Mouse (Mus musculus) gastrocnemius, postnatal 4 days (tissue): Measurements from ENCODE around the gene Eps8l1. TPM values are rescaled to one million over a fixed set of nuclear protein-coding genes. Genes with fewer than 3 reads are reported as not detected.

Source experiments
- DNase-seq, 2 experiments: peaks; one replicate each; pipeline ENCODE4 v3.0.0; 2021 to 2022; ENCODE audit warnings: low spot score in 2 of 2, mixed read lengths in 2 of 2
- total RNA-seq, 2 experiments: library from RNA; stranded (reverse); gene quantifications; 2 replicates each; pipeline ENCODE4 v1.2.3; 2021

The Eps8l1 gene
- total RNA-seq, 2 experiments from 2014 or later, result 2.4 to 5.1 TPM

DNA sequence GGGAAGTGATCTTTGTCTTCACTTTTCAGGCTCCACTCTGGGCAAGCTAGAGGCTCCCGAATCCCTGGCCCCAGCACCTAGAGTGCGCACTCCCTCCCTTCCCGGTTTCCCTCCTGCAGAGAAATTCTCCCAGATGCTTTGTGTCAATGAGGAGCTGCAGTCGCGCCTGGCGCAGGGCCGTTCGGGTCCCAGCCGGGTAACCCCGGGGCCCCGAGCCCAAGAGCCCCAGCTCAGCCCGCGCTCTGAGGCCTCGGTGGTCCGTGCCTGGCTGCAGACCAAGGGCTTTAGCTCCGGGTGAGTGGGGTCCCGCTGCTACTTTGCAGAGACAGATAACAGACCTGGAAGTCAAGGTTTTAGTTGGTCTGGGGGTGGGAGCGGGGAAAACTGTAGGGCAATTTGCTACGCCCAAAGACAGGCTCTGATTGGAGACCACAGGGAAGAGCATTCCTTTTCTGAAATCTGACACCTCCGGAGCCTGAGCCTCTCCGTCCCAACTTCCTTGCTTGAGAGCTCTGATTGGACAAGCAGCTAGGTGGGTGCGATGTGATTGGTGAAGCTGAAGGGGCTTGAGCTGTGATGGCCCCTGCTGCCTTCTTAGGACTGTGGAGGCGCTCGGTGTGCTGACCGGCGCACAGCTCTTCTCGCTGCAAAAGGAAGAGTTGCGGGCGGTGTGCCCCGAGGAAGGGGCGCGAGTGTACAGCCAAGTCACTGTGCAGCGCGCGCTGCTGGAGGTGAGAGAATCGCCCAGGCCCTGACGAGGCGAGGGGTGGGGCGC, 17.7 kb downstream of the Eps8l1 start:
- DNase-seq, result peak in 1 of 2 experiments; percentile 65

GRCm38 (mm10) chr7:4478796-4479291, 18.4 kb downstream of the Eps8l1 start:
- no peak for DNase-seq

DNA sequence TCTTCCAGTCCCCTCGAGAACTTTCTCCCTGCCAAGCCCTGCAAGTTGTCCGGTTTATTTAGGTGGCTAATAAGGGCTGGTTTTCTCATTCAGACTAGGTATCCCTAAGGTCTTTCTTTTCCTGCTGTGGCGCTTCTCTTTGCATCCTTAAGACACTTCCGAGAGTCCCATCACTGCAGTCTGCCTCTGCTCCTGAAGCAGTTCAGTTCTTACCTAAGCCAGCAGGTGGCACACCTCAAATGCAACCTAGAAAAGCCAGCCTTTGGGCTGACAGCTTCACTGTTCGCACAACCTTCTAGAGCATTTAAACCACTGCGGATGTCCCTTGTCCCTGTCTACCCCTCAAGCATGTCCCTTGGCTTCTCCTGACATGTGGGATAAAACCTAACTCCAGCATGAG, 19.2 kb downstream of the Eps8l1 start:
- DNase-seq, result no peak

GRCm38 (mm10) chr7:4482281-4482680, 21.8 kb downstream of the Eps8l1 start:
- DNase-seq, result no peak

GRCm38 (mm10) chr7:4491308-4491707, 30.8 kb downstream of the Eps8l1 start:
- no peak for DNase-seq

- no peak for DNase-seq
These were observed 32.1 kb downstream of the Eps8l1 start for GRCm38 (mm10) chr7:4492284-4493224.

DNA sequence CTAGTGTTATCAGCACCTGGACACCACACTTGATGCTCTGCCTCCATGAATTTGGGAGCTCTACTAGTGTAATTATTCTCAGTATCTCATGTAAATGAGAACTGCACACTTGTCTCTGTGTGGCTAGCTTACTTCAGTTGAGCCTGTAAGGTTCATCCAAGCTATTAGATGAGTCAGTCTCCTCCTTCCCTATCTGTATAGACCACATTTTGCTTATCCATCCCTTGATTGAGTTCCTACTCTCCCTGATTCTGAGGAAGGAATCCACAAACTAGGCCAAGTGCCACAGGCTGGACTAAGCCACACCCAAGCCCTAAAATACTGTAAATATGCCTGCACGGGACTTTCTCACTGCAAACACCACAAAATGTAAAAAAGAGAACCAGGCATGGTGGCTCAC, 33.5 kb downstream of the Eps8l1 start:
- no peak for DNase-seq

- no peak for DNase-seq
These were observed 36.0 kb downstream of the Eps8l1 start for GRCm38 (mm10) chr7:4496468-4496867.

DNA sequence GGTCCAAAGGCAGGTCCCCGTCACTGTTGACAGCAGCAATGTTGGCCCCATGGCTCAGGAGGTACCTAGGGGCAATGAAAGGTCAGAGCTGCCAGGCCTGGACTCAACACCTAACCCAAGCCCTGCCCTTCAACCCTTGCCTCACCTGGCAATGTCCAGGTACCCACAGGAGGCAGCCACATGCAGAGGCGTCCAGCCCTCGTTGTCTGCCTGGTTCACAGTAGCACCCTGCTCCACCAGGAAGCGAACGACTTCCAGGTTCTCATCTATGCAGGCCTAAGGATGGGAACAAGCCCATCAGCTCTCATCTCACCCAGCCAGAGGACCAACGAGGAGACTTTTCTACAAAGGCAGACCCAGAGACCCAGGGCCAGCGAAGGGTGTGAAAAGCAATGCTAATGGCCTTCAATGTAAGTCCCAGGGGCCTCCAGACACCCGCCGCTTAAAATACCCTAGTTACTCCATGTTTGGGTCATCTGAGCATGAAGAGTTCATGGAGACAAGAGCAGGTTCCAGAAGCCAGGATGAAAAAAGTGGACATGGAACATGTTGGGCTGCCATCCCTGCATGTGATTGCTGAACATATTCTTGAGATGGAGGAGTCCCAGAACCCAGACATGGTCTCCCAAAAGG, 36.9 kb downstream of the Eps8l1 start:
- DNase-seq, result no peak

DNA sequence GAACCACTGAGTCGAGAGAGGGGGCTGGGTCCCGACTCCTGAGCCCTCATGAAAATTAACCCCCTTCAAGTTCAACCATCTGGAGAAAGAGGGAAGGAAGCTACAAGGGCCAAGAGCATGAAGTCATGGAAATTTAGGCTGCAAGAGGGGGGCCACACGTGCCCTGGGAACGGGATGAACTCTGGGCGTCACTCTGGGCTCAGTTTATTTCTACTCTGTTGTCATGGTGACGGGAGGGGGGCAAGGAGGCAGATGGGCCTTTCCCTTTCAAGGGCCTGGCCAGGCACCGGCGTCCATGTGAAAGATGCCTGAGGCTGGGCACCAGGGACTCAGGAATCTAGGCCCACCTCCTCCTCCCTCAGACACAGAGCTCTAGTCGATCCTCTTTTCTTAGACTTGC, 37.8 kb downstream of the Eps8l1 start:
- DNase-seq, result peak in 1 of 2 experiments; percentile 73

DNA sequence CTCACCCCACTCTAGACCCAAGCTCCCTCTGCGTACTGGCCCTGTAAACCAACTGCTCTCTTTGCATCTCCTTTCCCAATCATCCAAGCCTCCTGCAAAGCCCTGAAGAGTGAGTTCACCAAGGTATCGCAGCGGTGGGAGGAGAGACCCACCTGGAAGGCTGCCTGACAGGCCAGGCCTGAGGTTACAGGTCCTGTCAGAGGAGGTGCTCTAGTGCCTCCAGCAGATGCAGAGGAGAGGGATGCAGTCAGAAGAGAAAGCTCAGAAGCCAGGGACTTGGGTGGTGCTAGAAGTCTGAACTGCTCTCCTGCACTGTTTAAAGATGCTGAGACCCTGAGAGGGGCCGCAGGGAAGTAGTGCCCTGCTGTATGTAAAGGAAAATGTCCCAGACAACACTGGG, 38.6 kb downstream of the Eps8l1 start:
- DNase-seq, result no peak

GRCm38 (mm10) chr7:4500892-4501471, 40.5 kb downstream of the Eps8l1 start:
- peak; percentile 41 to 53 for DNase-seq

DNA sequence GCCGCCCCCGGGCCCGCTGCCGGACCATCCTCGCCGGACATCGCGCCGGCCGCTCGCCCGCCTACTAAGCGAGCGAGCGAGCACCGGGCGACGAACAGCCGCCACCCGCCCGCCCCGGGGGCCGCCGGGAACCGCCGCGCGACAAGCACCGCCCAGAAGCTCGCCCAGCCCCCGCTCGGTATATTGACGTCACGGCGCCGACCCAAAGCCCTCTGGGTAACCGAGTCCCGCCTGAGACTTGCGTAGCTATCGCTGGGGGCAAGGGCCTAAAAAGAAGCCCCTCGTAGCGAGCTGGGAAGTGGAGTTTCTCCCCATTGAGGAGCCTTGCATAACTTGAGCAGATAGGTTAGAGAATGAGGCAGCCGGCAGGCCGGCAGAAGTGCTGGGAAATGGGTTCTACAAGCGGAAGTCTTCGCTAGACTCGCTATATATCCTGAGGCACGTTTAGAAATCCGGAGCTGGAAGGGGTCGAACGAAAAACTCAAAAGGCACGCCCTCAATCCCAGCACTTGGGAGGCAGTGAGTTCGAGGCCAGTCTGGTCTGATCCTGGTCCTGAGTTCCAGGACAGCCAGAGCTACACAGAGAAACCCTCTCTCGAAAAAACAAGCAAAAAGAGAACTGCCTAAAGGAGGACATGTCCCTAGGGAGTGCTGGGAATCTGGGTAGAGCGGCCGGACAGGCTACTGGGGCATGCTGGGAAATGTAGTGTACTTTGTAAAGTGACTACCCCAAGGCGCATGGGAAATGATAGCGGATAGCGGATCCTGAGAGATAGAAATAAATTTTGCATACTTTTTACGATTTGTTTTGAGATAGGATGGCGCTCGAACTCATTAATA, 41.3 kb downstream of the Eps8l1 start, which contains the start of gene Ppp1r12c:
Ppp1r12c (minus strand) TSS at position 123 of the 840 bp plus-strand sequence.
- DNase-seq, result peak; percentile 90 to 95

GRCm38 (mm10) chr7:4502421-4503090, 42.1 kb downstream of the Eps8l1 start:
- no peak for DNase-seq

DNA sequence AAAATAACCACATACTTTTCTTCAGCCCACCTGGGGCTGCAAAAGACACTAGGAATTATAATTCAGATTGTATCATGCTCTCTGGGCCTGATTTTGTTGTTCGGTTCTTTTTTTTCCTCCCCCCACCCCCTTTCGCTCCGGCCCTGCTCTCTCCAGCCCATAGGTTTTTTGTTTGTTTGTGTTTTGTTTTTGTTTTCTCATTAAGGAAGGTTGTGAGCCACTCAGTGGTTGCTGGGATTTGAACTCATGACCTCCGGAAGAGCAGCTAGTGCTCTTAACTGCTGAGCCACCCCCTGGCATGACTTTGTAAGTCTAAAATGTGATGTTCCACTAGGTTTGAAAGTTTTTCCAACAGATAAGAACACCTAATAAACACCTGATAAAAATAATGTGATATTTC, 42.6 kb downstream of the Eps8l1 start:
- no peak for DNase-seq

- DNase-seq, result no peak
These were observed 43.4 kb downstream of the Eps8l1 start for GRCm38 (mm10) chr7:4503858-4504257.

- no peak for DNase-seq
These were observed 44.4 kb downstream of the Eps8l1 start for GRCm38 (mm10) chr7:4504646-4505435.

GRCm38 (mm10) chr7:4507220-4507619, 46.7 kb downstream of the Eps8l1 start:
- DNase-seq, result no peak
